Mouse (Mus musculus): ENCODE data around the gene Treh.

Treh gene

GRCm38 (mm10) chr9:44673005-44673404 is at the start of gene Treh:
TSS of gene Treh (plus strand) at chr9:44673233.
- WGBS: 84% methylated on average over 3 of the region's 3 CpGs

- 47% methylated on average over 5 of the region's 5 CpGs for WGBS
Observed at GRCm38 (mm10) chr9:44624390-44624789, 48.6 kb upstream of the Treh start.

GRCm38 (mm10) chr9:44626268-44626667 is 46.8 kb upstream of the Treh start:
- WGBS: 80% methylated on average over 5 of the region's 5 CpGs

GRCm38 (mm10) chr9:44637551-44638169 is 35.4 kb upstream of the Treh start:
- 43% methylated on average over 15 of the region's 15 CpGs for WGBS

- WGBS: 63% methylated on average over 9 of the region's 9 CpGs
Observed at GRCm38 (mm10) chr9:44638726-44639125, 34.3 kb upstream of the Treh start.

- WGBS: 78% methylated on average over 1 of the region's 1 CpGs
Observed at GRCm38 (mm10) chr9:44640028-44640427, 33.0 kb upstream of the Treh start.

- WGBS: 68% methylated on average over 3 of the region's 3 CpGs
Observed at GRCm38 (mm10) chr9:44640646-44641357, 32.2 kb upstream of the Treh start.

- WGBS: 80% methylated on average over 2 of the region's 2 CpGs
Observed at GRCm38 (mm10) chr9:44641616-44642015, 31.4 kb upstream of the Treh start.

- 96% methylated on average over 7 of the region's 7 CpGs for WGBS
Observed at GRCm38 (mm10) chr9:44643103-44643502, 29.9 kb upstream of the Treh start.

GRCm38 (mm10) chr9:44644186-44644585 is 28.8 kb upstream of the Treh start:
- 91% methylated on average over 2 of the region's 2 CpGs for WGBS

GRCm38 (mm10) chr9:44645481-44645880 is 27.6 kb upstream of the Treh start:
- 50% methylated on average over 5 of the region's 5 CpGs for WGBS

- 71% methylated on average over 15 of the region's 15 CpGs for WGBS
Observed at GRCm38 (mm10) chr9:44645924-44646323, 27.1 kb upstream of the Treh start.

GRCm38 (mm10) chr9:44646366-44646765 is 26.7 kb upstream of the Treh start:
- 87% methylated on average over 6 of the region's 6 CpGs for WGBS

GRCm38 (mm10) chr9:44647026-44647425 is 26.0 kb upstream of the Treh start:
- 89% methylated on average over 8 of the region's 8 CpGs for WGBS

- 87% methylated on average over 4 of the region's 4 CpGs for WGBS
Observed at GRCm38 (mm10) chr9:44647656-44648055, 25.4 kb upstream of the Treh start.

- 78% methylated on average over 7 of the region's 7 CpGs for WGBS
Observed at GRCm38 (mm10) chr9:44648881-44649281, 24.2 kb upstream of the Treh start.

- WGBS: 28% methylated on average over 8 of the region's 8 CpGs
Observed at GRCm38 (mm10) chr9:44652027-44652426, 21.0 kb upstream of the Treh start.

- 80% methylated on average over 4 of the region's 4 CpGs for WGBS
Observed at GRCm38 (mm10) chr9:44653896-44654295, 19.1 kb upstream of the Treh start.

- 15% methylated on average over 26 of the region's 26 CpGs for WGBS
Observed at GRCm38 (mm10) chr9:44655098-44656066, 17.7 kb upstream of the Treh start.

- WGBS: 95% methylated on average over 6 of the region's 6 CpGs
Observed at GRCm38 (mm10) chr9:44663706-44664105, 9.3 kb upstream of the Treh start.

GRCm38 (mm10) chr9:44671416-44671815 is 1.6 kb upstream of the Treh start:
- WGBS: 85% methylated on average over 5 of the region's 5 CpGs

GRCm38 (mm10) chr9:44672291-44672865 is 655 bp upstream of the Treh start:
- WGBS: 76% methylated on average over 2 of the region's 2 CpGs
